In the genomic region with DNA sequence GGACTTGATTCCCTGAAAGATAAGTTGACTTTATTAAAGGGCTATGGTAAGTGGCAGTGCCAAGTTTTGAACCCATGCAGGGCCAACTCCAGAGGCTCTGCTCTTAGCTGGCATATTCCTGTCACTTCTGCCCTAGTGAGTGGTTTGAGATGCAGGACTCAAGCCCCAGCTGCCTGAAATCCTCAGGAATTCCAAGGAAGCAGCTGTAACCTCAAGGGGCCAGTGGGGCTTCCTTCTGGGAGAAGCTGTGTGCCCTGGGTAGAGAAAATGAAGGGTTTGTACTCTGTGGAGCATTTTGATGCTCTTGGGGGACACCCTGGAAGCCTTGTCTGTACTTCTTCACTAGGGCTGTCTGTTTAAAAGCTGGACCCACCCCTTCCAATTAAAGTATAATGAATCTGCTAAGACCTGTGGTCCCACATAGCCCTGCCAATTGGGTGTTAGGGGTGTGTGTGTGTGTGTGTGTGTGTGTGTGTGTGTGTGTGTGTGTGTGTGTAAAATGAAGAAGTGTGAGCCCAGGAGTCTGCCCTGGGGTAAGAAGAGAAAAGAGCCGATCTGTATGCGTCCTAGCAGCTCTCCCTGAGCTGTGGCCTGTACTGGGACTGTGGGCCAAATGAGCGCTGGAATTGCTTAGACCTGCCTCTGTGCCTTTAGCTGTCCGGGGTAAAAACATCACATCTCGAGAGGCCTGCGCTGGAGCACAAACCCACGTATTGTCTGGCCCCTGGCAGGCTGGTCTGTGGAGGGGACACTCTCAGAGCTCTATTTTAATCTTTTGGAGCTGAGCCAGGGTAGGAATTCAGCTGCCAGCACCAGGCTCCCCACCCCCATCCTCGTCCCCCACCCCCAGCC, we compare ENCODE assay signal across 9 mouse cellular contexts.
A peak's percentile ranks its signal among the peaks of the same experiment; 100 is the strongest.
DNase-seq lines count a peak whose midpoint lies in the region; ATAC-seq and TF ChIP-seq lines count a peak whose summit lies in the region.
"Had no signal": no experiment of that assay in that cellular context is flagged by ENCODE, and none has a peak within 500 bp of the region (broad histone marks: within the 10 kb centered on the region; RNA-seq: fewer than 3 reads in every experiment).

No protein-coding gene starts in this region.

- peak; percentile 1 for DNase-seq in cerebellum, adult 9-10 months
- no peak for DNase-seq in cerebellum, adult 2 months
- DNase-seq in brain, embryonic 18.5 days (ENCODE audit: low read depth, low spot score) = peak; percentile 34
- DNase-seq in hindbrain, embryonic 14.5 days (ENCODE audit: low spot score) = peak; percentile 47
- DNase-seq in midbrain, embryonic 14.5 days = peak; percentile 80
- no peak for DNase-seq in gastrocnemius, adult 18-20 months (ENCODE audit: low spot score)
- DNase-seq in B cell, adult 2 months = no peak
- no peak for DNase-seq in urinary bladder, postnatal 4 days (ENCODE audit: low spot score in 2 of 2)

- H3K9ac ChIP-seq in hindbrain, embryonic 14.5 days = no peak overlapping the region
- no peak overlapping the region for H3K9ac ChIP-seq in midbrain, embryonic 14.5 days (replicated peaks; ENCODE audit: low read length)

- no peak for TF ChIP-seq CTCF in cerebellum, adult 2 months (IDR thresholded peaks at IDR 0.05; ENCODE audit: borderline replicate concordance, insufficient read depth, low read depth, low read length)

- no peak for TF ChIP-seq POLR2A in cerebellum, adult 2 months (IDR thresholded peaks at IDR 0.05; ENCODE audit: borderline replicate concordance, insufficient read depth, low read length)

- no peak overlapping the region for H3K27ac ChIP-seq in cerebellum, adult 2 months (ENCODE audit: insufficient read depth, low read length)
- peak overlapping the region; percentile 63; the same call in 1 of the 2 replicates for H3K27ac ChIP-seq in hindbrain, embryonic 14.5 days
- peak overlapping the region; percentile 64; the same call in 1 of the 2 replicates for H3K27ac ChIP-seq in midbrain, embryonic 14.5 days (replicated peaks; ENCODE audit: low read depth, low read length)

- H3K4me3 ChIP-seq in cerebellum, adult 2 months (replicated peaks; ENCODE audit: insufficient read depth, low read depth, low read length) = no peak overlapping the region
- no peak overlapping the region for H3K4me3 ChIP-seq in hindbrain, embryonic 14.5 days (replicated peaks; ENCODE audit: low read length)
- H3K4me3 ChIP-seq in midbrain, embryonic 14.5 days (replicated peaks; ENCODE audit: low read depth, low read length) = no peak overlapping the region

- WGBS in cerebellum, adult 2 months = 20% methylated on average over 8 of the region's 8 CpGs
- 18% methylated on average over 8 of the region's 8 CpGs for WGBS in hindbrain, embryonic 14.5 days
- WGBS in midbrain, embryonic 14.5 days = 10% methylated on average over 8 of the region's 8 CpGs

- no peaks in the 10 kb centered on the region for H3K4me1 ChIP-seq in cerebellum, adult 2 months (ENCODE audit: control insufficient read depth, insufficient read depth, low read length)
- H3K4me1 ChIP-seq in hindbrain, embryonic 14.5 days (replicated peaks; ENCODE audit: control insufficient read depth, insufficient read depth, low read length) = peaks cover 6% of the 10 kb centered on the region; the same call in 1 of the 2 replicates
- H3K4me1 ChIP-seq in midbrain, embryonic 14.5 days (ENCODE audit: control insufficient read depth, insufficient read depth, low read length) = peaks cover 9% of the 10 kb centered on the region; the same call in 1 of the 2 replicates

- no peaks in the 10 kb centered on the region for H3K27me3 ChIP-seq in cerebellum, adult 2 months (ENCODE audit: control insufficient read depth, insufficient read depth, low read length)
- H3K27me3 ChIP-seq in hindbrain, embryonic 14.5 days (ENCODE audit: control insufficient read depth, insufficient read depth, low read length) = no peaks in the 10 kb centered on the region
- H3K27me3 ChIP-seq in midbrain, embryonic 14.5 days (ENCODE audit: control insufficient read depth, insufficient read depth, low read length) = no peaks in the 10 kb centered on the region

- H3K4me2 ChIP-seq in hindbrain, embryonic 14.5 days (replicated peaks) = no peak overlapping the region
- no peak overlapping the region for H3K4me2 ChIP-seq in midbrain, embryonic 14.5 days (ENCODE audit: low read length)

- peak; percentile 92 for ATAC-seq in hindbrain, embryonic 14.5 days (ENCODE audit: low FRiP score)
- peak; percentile 81 for ATAC-seq in midbrain, embryonic 14.5 days (ENCODE audit: low FRiP score, low TSS enrichment)
- ATAC-seq: activated CD4-positive, CD25-positive, alpha-beta regulatory T cell, adult 4 months had no signal

- H3K9me3 ChIP-seq in hindbrain, embryonic 14.5 days (ENCODE audit: control insufficient read depth, low read length) = no peaks in the 10 kb centered on the region
- H3K9me3 ChIP-seq in midbrain, embryonic 14.5 days (ENCODE audit: control insufficient read depth, low read length) = no peaks in the 10 kb centered on the region

- no peaks in the 10 kb centered on the region for H3K36me3 ChIP-seq in hindbrain, embryonic 14.5 days (replicated peaks; ENCODE audit: control insufficient read depth, insufficient read depth)
- H3K36me3 ChIP-seq in midbrain, embryonic 14.5 days (ENCODE audit: control insufficient read depth, insufficient read depth, low read length) = no peaks in the 10 kb centered on the region

Comparison
In these comparisons a context has a peak if more than half of its experiments do, and no peak if none do; other contexts are left out.
1. DNase-seq: peak in cerebellum, adult 9-10 months (single experiment), brain, embryonic 18.5 days (single experiment), hindbrain, embryonic 14.5 days (single experiment) and midbrain, embryonic 14.5 days (single experiment); none in cerebellum, adult 2 months (0 of 2), gastrocnemius, adult 18-20 months (single experiment), B cell, adult 2 months (0 of 2) and urinary bladder, postnatal 4 days (0 of 2).